Mouse (Mus musculus) thymus, adult 2 months (tissue): ENCODE measurements around the gene Ankrd13d.

Source experiments
- CTCF ChIP-seq: fragments of 200-500 bp; IDR thresholded peaks from 2 replicates; pipeline ENCODE4 v1.5.1; 2012; ENCODE audit warnings: mild to moderate bottlenecking, control low read depth, low read length, moderate library complexity, borderline replicate concordance; ENCODE audit not compliant: control insufficient read depth, poor library complexity, insufficient read depth; ENCODE audit errors: extremely low read depth
- POLR2A ChIP-seq: fragments of 200-500 bp; IDR thresholded peaks from 2 replicates; pipeline ENCODE4 v1.6.1; 2012; ENCODE audit warnings: mild to moderate bottlenecking, low read length, control low read depth, moderate library complexity; ENCODE audit not compliant: control insufficient read depth, poor library complexity, insufficient read depth; ENCODE audit errors: extremely low read depth

- no peak for TF ChIP-seq CTCF
- TF ChIP-seq POLR2A: no peak
Measured at GRCm38 (mm10) chr19:4270187-4270586, 12.8 kb downstream of the Ankrd13d start.
